Mouse (Mus musculus): ENCODE results near the gene Rnf183. TPM values are rescaled to one million over a fixed set of nuclear protein-coding genes. Genes with fewer than 3 reads are reported as not detected.
A peak's percentile ranks its signal among the peaks of the same experiment; 100 is the strongest.

Rnf183 gene
- polyA plus RNA-seq, 1 experiment from 2014 or later: not detected

DNA sequence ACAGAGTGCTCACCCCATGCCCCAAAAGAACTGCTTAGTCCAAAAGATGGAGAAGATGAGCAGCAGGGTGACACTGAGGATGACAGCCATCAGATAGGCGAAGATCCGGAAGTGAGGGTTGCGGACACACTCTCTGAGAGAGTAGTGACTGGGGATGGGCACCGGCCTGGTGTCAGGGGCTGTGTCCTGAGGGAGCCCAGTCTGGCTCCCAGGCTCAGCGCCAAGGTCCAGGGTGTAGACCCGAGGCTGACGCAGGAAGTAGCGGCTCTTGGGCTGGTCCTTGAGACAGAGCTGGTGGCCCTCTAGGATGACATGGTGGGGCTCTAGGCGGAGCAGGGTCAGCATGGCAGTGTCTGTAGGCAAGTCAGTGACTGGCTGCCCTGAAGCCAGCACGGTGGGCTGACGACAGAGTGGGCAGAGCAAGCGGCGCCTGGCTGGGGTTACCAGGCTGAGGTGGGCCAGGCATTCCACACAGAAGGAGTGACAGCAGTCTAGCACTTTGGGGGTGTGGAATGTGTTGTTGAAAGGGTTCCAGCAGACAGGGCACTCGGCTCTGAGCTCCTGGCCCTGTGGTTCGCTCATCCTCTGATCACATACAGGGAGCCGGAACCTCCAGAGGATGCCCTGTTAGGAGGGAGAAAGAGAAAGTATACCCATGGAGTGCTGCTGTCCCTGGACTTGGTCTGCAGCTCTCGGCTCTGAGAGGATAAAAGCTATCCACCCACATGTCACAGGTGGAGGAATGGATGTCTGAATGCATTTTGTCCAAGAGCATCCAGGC is 6.9 kb downstream of the Rnf183 start:
- ATAC-seq (ENCODE audit: insufficient read depth, low FRiP score, low read depth): no peak
- WGBS: 67% methylated on average over 17 of the region's 17 CpGs
- Histone ChIP-seq H3K27me3 (replicated peaks) (no peaks in the 10 kb centered on the region), H3K4me2 (no peak overlapping the region), H3K27ac (no peak overlapping the region), H3K9me3 (no peaks in the 10 kb centered on the region), H3K4me3 (replicated peaks) (no peak overlapping the region), H3K9ac (no peak overlapping the region), H3K4me1 (no peaks in the 10 kb centered on the region), H3K36me3 (peaks cover 10% of the 10 kb centered on the region)

DNA sequence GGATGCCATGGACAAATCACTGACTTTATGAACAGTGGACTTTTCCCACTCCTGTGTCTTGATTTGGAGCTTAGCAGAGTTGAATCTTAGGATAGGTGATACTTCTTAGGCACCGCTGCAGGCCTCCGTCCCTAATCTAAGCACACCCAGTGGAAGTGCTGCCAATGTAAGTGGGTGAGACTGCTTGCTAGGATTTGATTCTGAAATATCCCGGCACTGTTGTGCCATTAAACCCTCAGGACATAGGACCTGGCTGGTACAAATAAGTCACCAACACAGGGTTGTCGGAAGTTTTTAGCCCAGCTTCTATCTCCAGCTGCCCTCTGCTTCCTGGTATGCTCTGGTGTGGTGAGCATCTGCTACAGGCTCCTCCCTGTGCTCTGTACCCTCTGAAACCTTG is 9.2 kb downstream of the Rnf183 start:
- no peak for ATAC-seq (ENCODE audit: insufficient read depth, low FRiP score, low read depth)
- H3K4me1 ChIP-seq: no peaks in the 10 kb centered on the region
- no peak overlapping the region for H3K4me3 ChIP-seq (replicated peaks)
- no peak overlapping the region for H3K4me2 ChIP-seq
- no peaks in the 10 kb centered on the region for H3K9me3 ChIP-seq
- no peaks in the 10 kb centered on the region for H3K27me3 ChIP-seq (replicated peaks)
- H3K27ac ChIP-seq: no peak overlapping the region
- 95% methylated on average over 4 of the region's 4 CpGs for WGBS
- peaks cover 30% of the 10 kb centered on the region for H3K36me3 ChIP-seq
- H3K9ac ChIP-seq: no peak overlapping the region

DNA sequence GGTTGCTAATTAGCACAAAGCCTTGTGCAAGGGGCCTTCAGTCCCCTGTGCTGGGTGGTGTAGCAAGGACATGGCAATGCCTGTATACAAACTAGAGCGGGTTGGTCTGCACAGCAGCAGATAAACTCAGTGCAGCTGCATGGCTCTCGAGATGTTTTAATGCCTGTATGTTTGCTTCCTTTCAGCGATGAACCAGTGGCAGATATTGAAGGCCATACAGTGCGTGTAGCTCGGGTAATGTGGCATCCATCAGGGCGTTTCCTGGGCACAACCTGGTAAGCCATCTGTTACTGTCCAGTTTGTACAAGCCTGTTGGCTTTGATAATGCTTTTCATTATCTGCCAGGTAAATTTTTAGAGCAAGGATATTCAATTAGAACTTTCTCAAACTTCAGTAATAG is 16.0 kb downstream of the Rnf183 start:
- H3K4me2 ChIP-seq: no peak overlapping the region
- no peak for ATAC-seq (ENCODE audit: insufficient read depth, low FRiP score, low read depth)
- no peak overlapping the region for H3K27ac ChIP-seq
- 88% methylated on average over 6 of the region's 6 CpGs for WGBS
- H3K4me1 ChIP-seq: no peaks in the 10 kb centered on the region
- no peak overlapping the region for H3K9ac ChIP-seq
- no peaks in the 10 kb centered on the region for H3K27me3 ChIP-seq (replicated peaks)
- H3K9me3 ChIP-seq: no peaks in the 10 kb centered on the region
- no peak overlapping the region for H3K4me3 ChIP-seq (replicated peaks)
- peaks cover 75% of the 10 kb centered on the region for H3K36me3 ChIP-seq

DNA sequence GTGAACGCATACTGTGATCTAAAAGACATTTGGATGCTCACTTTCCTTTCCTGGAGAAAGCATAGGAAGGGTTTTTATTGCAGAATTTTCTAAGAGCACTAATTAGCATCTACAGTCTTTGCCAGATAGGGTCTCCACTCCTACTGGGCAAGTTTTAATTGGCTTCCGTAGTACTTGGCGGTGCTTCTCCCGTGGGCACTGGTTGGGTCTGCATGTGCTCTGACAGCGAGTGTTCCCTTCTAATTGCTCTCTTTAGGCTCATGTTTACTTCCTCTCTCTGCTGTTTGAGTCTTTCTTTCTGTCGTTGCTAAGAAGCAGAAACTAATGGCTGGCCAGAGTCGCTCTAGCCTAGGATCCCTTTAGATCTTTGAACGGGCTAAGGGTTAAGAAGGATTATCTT is 16.6 kb downstream of the Rnf183 start:
- H3K36me3 ChIP-seq: peaks cover 69% of the 10 kb centered on the region

DNA sequence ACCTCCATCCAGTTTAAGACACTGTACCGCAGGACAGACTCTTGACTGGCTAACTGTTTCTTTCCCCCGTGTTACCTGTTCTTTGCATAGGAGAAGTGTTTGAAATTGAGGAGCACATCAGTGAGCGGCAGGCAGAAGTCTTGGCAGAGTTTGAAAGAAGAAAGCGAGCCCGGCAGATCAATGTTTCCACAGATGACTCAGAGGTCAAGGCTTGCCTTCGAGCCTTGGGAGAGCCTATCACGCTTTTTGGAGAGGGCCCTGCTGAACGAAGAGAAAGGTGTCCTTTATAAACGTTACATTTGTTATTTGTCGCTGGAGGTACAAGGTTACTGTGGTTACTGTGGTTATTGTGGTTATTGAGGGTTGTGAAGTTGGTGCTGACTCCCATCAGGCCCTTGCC is 23.4 kb downstream of the Rnf183 start:
- no peak for ATAC-seq (ENCODE audit: insufficient read depth, low FRiP score, low read depth)
- no peak overlapping the region for H3K4me2 ChIP-seq
- H3K9me3 ChIP-seq: no peaks in the 10 kb centered on the region
- H3K27ac ChIP-seq: no peak overlapping the region
- no peak overlapping the region for H3K9ac ChIP-seq
- no peaks in the 10 kb centered on the region for H3K27me3 ChIP-seq (replicated peaks)
- H3K4me3 ChIP-seq (replicated peaks): no peak overlapping the region
- WGBS: 92% methylated on average over 10 of the region's 10 CpGs
- 0 out of 2 replicates have a peak, but pooled peaks cover 5% of the 10 kb centered on the region for H3K4me1 ChIP-seq
- H3K36me3 ChIP-seq: peaks cover 28% of the 10 kb centered on the region

More for the DNA sequence above, 16.6 kb downstream of the Rnf183 start:
- Histone ChIP-seq H3K27me3 (replicated peaks) (no peaks in the 10 kb centered on the region), H3K4me3 (replicated peaks) (no peak overlapping the region), H3K9ac (no peak overlapping the region), H3K4me1 (no peaks in the 10 kb centered on the region), H3K4me2 (no peak overlapping the region), H3K9me3 (no peaks in the 10 kb centered on the region), H3K27ac (no peak overlapping the region)
- WGBS: 89% methylated on average over 8 of the region's 8 CpGs
- no peak for ATAC-seq (ENCODE audit: insufficient read depth, low FRiP score, low read depth)

DNA sequence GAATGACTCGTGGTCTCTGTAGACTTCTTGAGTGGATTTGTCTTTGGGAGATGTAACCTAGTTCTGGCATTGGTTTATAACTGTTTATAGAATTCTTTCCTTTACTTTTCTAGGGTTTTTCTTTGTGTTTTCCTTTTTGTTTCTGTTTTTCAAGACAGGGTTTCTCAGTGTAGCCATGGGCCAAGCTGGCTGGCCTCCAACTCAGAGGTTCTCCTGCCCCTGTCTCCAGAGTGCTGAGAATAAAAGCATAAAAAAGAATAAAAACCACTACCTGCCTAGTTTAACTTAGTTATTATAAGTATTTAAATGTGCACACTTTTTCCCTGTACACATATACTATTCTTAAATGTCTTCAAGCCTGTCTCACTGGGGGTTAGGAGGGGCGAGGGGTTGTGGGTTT is 24.7 kb downstream of the Rnf183 start:
- peak overlapping the region; percentile 65 for H3K4me2 ChIP-seq

DNA sequence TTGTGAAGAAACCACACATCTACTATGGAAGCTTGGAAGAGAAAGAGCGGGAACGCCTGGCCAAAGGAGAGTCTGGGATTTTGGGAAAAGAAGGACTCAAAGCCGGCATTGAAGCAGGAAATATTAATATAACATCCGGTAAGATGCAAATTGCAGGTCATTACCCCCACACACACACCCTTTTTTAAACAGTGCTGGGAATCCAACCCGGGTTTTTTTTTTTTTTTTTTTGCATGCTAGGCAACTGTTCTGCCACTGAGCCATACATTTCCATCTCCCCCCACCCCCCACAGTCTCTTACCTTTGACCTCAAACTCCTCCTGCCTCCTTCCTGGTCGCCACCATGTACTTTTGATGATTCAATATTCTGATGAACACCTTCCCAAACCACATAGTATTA is 25.4 kb downstream of the Rnf183 start:
- H3K4me3 ChIP-seq (replicated peaks): peak overlapping the region; percentile 78
- peak overlapping the region; percentile 84; the same call in 1 of the 2 replicates for H3K27ac ChIP-seq
- H3K36me3 ChIP-seq: peaks cover 11% of the 10 kb centered on the region
- peak overlapping the region; percentile 59; the same call in 1 of the 2 replicates for H3K9ac ChIP-seq
- 0 out of 2 replicates have a peak, but pooled peaks cover 9% of the 10 kb centered on the region for H3K4me1 ChIP-seq
- no peaks in the 10 kb centered on the region for H3K27me3 ChIP-seq (replicated peaks)
- peak overlapping the region; percentile 65 for H3K4me2 ChIP-seq
- ATAC-seq (ENCODE audit: insufficient read depth, low FRiP score, low read depth): no peak
- WGBS: 23% methylated on average over 6 of the region's 6 CpGs
- no peaks in the 10 kb centered on the region for H3K9me3 ChIP-seq

More for the DNA sequence above, 24.7 kb downstream of the Rnf183 start:
- no peak for ATAC-seq (ENCODE audit: insufficient read depth, low FRiP score, low read depth)
- Histone ChIP-seq H3K9ac (no peak overlapping the region), H3K4me1 (0 out of 2 replicates have a peak, but pooled peaks cover 9% of the 10 kb centered on the region), H3K27me3 (replicated peaks) (no peaks in the 10 kb centered on the region), H3K9me3 (no peaks in the 10 kb centered on the region), H3K27ac (no peak overlapping the region), H3K36me3 (peaks cover 18% of the 10 kb centered on the region), H3K4me3 (replicated peaks) (peak overlapping the region; percentile 78; the same call in 1 of the 2 replicates)
- 80% methylated on average over 2 of the region's 2 CpGs for WGBS

DNA sequence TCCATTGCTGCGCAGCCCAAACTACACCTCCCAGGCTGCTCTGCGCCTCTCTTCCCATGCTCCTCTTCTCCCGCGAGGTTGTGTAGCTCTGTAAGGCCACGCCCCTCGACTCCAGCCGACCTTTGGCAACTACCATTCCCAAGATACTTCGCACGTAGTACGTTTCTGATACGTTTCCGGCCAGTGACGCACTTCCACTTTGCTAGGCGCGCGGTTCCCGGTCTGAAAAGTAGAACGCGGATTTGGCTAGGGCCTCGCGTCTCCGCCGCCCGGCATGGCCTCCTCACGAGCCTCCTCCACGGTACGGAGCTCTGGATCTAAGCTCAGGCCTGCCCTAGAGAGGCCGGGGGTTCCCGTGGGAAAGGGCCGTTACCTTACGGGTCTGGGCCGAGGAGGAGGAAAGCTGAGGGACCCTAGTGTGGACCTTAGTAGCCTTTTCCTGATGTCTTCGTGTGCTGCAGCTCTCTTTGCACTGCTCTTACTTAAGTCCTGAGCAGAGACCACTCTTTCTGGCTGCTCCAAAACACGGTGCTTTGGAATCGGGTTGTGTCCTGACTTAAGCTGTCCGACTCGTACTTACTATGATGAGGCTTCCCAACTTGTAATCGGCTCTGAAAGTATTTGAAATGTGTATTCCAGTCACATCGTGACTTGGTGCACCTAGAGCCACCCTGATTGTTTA is 26.3 kb downstream of the Rnf183 start, which contains the start of the genes Cdc26 and Prpf4:
Gene Cdc26 (minus strand): TSS at position 42 of the 682 bp plus-strand sequence.
Gene Prpf4 (plus strand): TSS at position 197 of the 682 bp plus-strand sequence.
- peaks cover 8% of the 10 kb centered on the region; the same call in 1 of the 2 replicates for H3K36me3 ChIP-seq
- H3K27me3 ChIP-seq (replicated peaks): no peaks in the 10 kb centered on the region
- peak within 1 kb of the TSS; percentile 65 for H3K9ac ChIP-seq
- H3K4me2 ChIP-seq: peak within 1 kb of the TSS; percentile 65
- H3K4me3 ChIP-seq (replicated peaks): peak within 1 kb of the TSS; percentile 78
- peak within 1 kb of the TSS; percentile 84 for H3K27ac ChIP-seq
- WGBS: under 1% methylated on average over 39 of the region's 39 CpGs
- peak; percentile 99 for ATAC-seq (ENCODE audit: insufficient read depth, low FRiP score, low read depth)
- H3K4me1 ChIP-seq: 0 out of 2 replicates have a peak, but pooled peaks cover 9% of the 10 kb centered on the region
- no peaks in the 10 kb centered on the region for H3K9me3 ChIP-seq

DNA sequence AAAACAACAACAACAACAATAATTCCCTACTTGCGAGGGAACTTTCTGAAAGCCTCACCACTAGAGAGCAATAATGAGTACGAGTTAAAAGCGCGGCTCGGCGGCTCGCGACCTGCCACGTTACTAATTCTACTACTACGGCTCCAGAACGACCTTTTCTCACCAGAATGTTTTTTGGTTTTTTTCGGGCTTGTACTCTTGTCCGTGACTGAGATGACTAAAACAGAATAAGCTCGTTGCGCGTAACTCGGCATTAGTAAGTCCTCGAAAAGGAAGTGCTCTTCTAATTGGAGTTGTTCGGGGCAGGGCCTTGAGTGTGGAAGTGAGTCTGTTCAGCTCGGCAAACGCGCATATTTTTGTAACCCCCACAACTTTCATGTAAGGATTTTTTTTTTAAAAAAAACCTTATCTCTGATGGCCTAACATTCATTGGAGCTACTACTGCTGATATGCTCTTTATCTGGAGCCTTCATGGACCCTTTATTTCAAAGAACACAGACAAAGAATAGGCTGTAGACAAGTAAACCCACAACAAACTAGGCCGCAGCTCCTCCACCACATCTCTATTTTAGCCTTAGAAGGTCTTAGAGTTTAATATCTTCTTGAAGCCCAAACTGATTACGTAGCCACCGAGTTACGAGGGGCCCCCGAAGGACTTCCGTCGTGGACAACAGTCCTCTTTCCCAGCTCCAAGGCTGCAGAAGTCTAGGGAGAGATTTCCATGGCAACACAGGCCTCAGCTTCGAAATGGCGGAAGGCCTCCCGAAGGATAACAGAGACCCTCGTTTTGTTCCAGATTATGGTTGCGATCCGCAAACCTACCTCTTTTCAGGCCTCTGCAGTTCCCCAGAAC is 27.1 kb downstream of the Rnf183 start:
- peak overlapping the region; percentile 65; the same call in 1 of the 2 replicates for H3K9ac ChIP-seq
- H3K27me3 ChIP-seq (replicated peaks): no peaks in the 10 kb centered on the region
- H3K4me1 ChIP-seq: 0 out of 2 replicates have a peak, but pooled peaks cover 9% of the 10 kb centered on the region
- H3K9me3 ChIP-seq: no peaks in the 10 kb centered on the region
- peak overlapping the region; percentile 47 for H3K4me2 ChIP-seq
- ATAC-seq (ENCODE audit: insufficient read depth, low FRiP score, low read depth): peak; percentile 36
- H3K27ac ChIP-seq: peak overlapping the region; percentile 83
- peak overlapping the region; percentile 78 for H3K4me3 ChIP-seq (replicated peaks)
- under 1% methylated on average over 35 of the region's 35 CpGs for WGBS
- H3K36me3 ChIP-seq: peaks cover 8% of the 10 kb centered on the region; the same call in 1 of the 2 replicates

DNA sequence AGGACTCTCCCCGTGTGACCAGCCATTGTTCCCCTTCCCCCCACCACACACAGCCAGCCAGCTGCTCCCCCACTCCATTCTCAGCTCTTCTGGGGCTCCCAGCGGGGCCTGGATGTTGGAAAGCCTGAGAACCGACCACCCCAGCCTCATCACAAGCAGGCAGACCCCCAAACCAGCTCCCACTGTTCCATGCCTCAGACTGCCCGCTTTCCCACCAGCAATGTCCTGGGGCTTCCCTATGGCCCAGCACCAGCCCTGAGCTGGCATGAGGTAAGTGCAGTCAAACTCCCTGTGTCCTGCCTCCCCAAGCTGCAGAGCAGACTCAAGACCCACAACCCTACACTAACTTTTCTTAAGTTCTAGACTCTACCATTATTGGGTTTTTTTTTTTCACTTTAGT is 28.9 kb downstream of the Rnf183 start:
- no peaks in the 10 kb centered on the region for H3K9me3 ChIP-seq
- no peak overlapping the region for H3K4me2 ChIP-seq
- 0 out of 2 replicates have a peak, but pooled peaks cover 9% of the 10 kb centered on the region for H3K4me1 ChIP-seq
- ATAC-seq (ENCODE audit: insufficient read depth, low FRiP score, low read depth): no peak
- peaks cover 17% of the 10 kb centered on the region; the same call in 1 of the 2 replicates for H3K36me3 ChIP-seq
- H3K27ac ChIP-seq: no peak overlapping the region
- H3K9ac ChIP-seq: no peak overlapping the region
- 80% methylated on average over 4 of the region's 4 CpGs for WGBS
- H3K4me3 ChIP-seq (replicated peaks): no peak overlapping the region
- no peaks in the 10 kb centered on the region for H3K27me3 ChIP-seq (replicated peaks)

DNA sequence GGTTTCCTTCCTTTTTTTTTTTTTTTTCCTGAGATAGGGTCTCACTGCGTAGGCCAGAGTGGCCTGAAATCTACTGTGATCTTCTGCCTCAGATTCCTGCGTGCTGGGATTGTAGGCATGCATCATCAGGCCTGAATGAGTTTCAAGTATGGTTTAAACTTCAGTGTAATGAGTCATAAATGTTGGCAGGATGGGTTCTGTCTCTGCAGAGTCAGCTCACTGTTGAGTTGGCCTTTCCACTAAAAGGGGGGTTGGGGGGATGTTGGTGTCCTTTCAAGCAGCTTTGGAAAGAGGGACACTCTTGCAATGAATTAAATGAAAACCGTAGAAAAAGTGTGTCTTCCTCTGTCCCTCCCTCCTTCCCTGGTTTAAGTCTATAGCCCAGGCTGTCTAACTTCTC is 36.1 kb downstream of the Rnf183 start:
- no peak for ATAC-seq (ENCODE audit: insufficient read depth, low FRiP score, low read depth)
- H3K27me3 ChIP-seq (replicated peaks): no peaks in the 10 kb centered on the region
- no peaks in the 10 kb centered on the region for H3K9me3 ChIP-seq
- H3K27ac ChIP-seq: no peak overlapping the region
- H3K36me3 ChIP-seq: peaks cover 52% of the 10 kb centered on the region
- H3K9ac ChIP-seq: no peak overlapping the region
- no peak overlapping the region for H3K4me3 ChIP-seq (replicated peaks)
- no peak overlapping the region for H3K4me2 ChIP-seq
- WGBS: 84% methylated on average over 3 of the region's 3 CpGs
- no peaks in the 10 kb centered on the region for H3K4me1 ChIP-seq

All from stomach, embryonic 15.5 days (tissue).